Mouse (Mus musculus): ENCODE results near the gene Gm5901. TPM values are rescaled to one million over a fixed set of nuclear protein-coding genes. Genes with fewer than 3 reads are reported as not detected.

Gm5901 gene
- not detected for polyA plus RNA-seq (2014; fragmentation: Illumina TruSeq; extraction: RNeasy Lipid Tissue Mini Kit (QIAGEN cat#74804); ENCODE audit: low read depth, low replicate concordance)

GRCm38 (mm10) chr7:105374866-105375265 lies at the start of gene Gm5901:
Gm5901 (plus strand) TSS chr7:105375038.

GRCm38 (mm10) chr7:105334004-105334403 lies 40.8 kb upstream of the Gm5901 start, which contains the start of gene Olfr690:
Olfr690 (minus strand) TSS chr7:105334104.

GRCm38 (mm10) chr7:105342170-105342569 lies 32.7 kb upstream of the Gm5901 start, which contains the start of gene Olfr691:
Olfr691 (minus strand) TSS chr7:105342270.

GRCm38 (mm10) chr7:105367930-105368329 lies 6.9 kb upstream of the Gm5901 start, which contains the start of gene Olfr692:
Olfr692 (plus strand) TSS chr7:105368230.

GRCm38 (mm10) chr7:105399935-105400624 lies 25.2 kb downstream of the Gm5901 start, which contains the start of gene Fam160a2:
Fam160a2 (minus strand) TSS chr7:105400054.

GRCm38 (mm10) chr7:105404268-105404667 lies 29.4 kb downstream of the Gm5901 start, which contains the start of gene Cnga4:
Cnga4 (plus strand) TSS chr7:105404568.

GRCm38 (mm10) chr7:105425424-105426043 lies 50.7 kb downstream of the Gm5901 start, which contains the start of gene Cckbr:
Cckbr (plus strand) TSS chr7:105425731.

Other genes with a start within 250 kb of the Gm5901 start
- not detected for gene Olfr683, start 228.0 kb upstream of the Gm5901 start, polyA plus RNA-seq (2014; fragmentation: Illumina TruSeq; extraction: RNeasy Lipid Tissue Mini Kit (QIAGEN cat#74804); ENCODE audit: low read depth, low replicate concordance)
- gene Olfr684, start 211.4 kb upstream of the Gm5901 start, polyA plus RNA-seq (2014; fragmentation: Illumina TruSeq; extraction: RNeasy Lipid Tissue Mini Kit (QIAGEN cat#74804); ENCODE audit: low read depth, low replicate concordance) = not detected
- gene Olfr685, start 189.0 kb upstream of the Gm5901 start, polyA plus RNA-seq (2014; fragmentation: Illumina TruSeq; extraction: RNeasy Lipid Tissue Mini Kit (QIAGEN cat#74804); ENCODE audit: low read depth, low replicate concordance) = not detected
- gene Olfr686, start 167.6 kb upstream of the Gm5901 start, polyA plus RNA-seq (2014; fragmentation: Illumina TruSeq; extraction: RNeasy Lipid Tissue Mini Kit (QIAGEN cat#74804); ENCODE audit: low read depth, low replicate concordance) = not detected
- not detected for gene Olfr688, start 86.9 kb upstream of the Gm5901 start, polyA plus RNA-seq (2014; fragmentation: Illumina TruSeq; extraction: RNeasy Lipid Tissue Mini Kit (QIAGEN cat#74804); ENCODE audit: low read depth, low replicate concordance)
- not detected for gene Olfr689, start 63.9 kb upstream of the Gm5901 start, polyA plus RNA-seq (2014; fragmentation: Illumina TruSeq; extraction: RNeasy Lipid Tissue Mini Kit (QIAGEN cat#74804); ENCODE audit: low read depth, low replicate concordance)
- gene Olfr690, start 40.9 kb upstream of the Gm5901 start, polyA plus RNA-seq (2014; fragmentation: Illumina TruSeq; extraction: RNeasy Lipid Tissue Mini Kit (QIAGEN cat#74804); ENCODE audit: low read depth, low replicate concordance) = not detected
- gene Olfr691, start 32.8 kb upstream of the Gm5901 start, polyA plus RNA-seq (2014; fragmentation: Illumina TruSeq; extraction: RNeasy Lipid Tissue Mini Kit (QIAGEN cat#74804); ENCODE audit: low read depth, low replicate concordance) = not detected
- not detected for gene Olfr692, start 6.8 kb upstream of the Gm5901 start, polyA plus RNA-seq (2014; fragmentation: Illumina TruSeq; extraction: RNeasy Lipid Tissue Mini Kit (QIAGEN cat#74804); ENCODE audit: low read depth, low replicate concordance)
- gene Fam160a2, start 25.0 kb downstream of the Gm5901 start, polyA plus RNA-seq (2014; fragmentation: Illumina TruSeq; extraction: RNeasy Lipid Tissue Mini Kit (QIAGEN cat#74804); ENCODE audit: low read depth, low replicate concordance) = 10.6 TPM
- gene Cnga4, start 29.5 kb downstream of the Gm5901 start, polyA plus RNA-seq (2014; fragmentation: Illumina TruSeq; extraction: RNeasy Lipid Tissue Mini Kit (QIAGEN cat#74804); ENCODE audit: low read depth, low replicate concordance) = not detected
- not detected for gene Cckbr, start 50.7 kb downstream of the Gm5901 start, polyA plus RNA-seq (2014; fragmentation: Illumina TruSeq; extraction: RNeasy Lipid Tissue Mini Kit (QIAGEN cat#74804); ENCODE audit: low read depth, low replicate concordance)
- 16.9 TPM for gene Cavin3, start 107.3 kb downstream of the Gm5901 start, polyA plus RNA-seq (2014; fragmentation: Illumina TruSeq; extraction: RNeasy Lipid Tissue Mini Kit (QIAGEN cat#74804); ENCODE audit: low read depth, low replicate concordance)
- 5.8 TPM for gene Smpd1, start 179.3 kb downstream of the Gm5901 start, polyA plus RNA-seq (2014; fragmentation: Illumina TruSeq; extraction: RNeasy Lipid Tissue Mini Kit (QIAGEN cat#74804); ENCODE audit: low read depth, low replicate concordance)
- gene Apbb1, start 206.6 kb downstream of the Gm5901 start, polyA plus RNA-seq (2014; fragmentation: Illumina TruSeq; extraction: RNeasy Lipid Tissue Mini Kit (QIAGEN cat#74804); ENCODE audit: low read depth, low replicate concordance) = 1.4 TPM
- gene Hpx, start 225.1 kb downstream of the Gm5901 start, polyA plus RNA-seq (2014; fragmentation: Illumina TruSeq; extraction: RNeasy Lipid Tissue Mini Kit (QIAGEN cat#74804); ENCODE audit: low read depth, low replicate concordance) = not detected